Mouse (Mus musculus) liver, postnatal 0 days (tissue): ENCODE results near the gene Sf3b3. TPM values are rescaled to one million over a fixed set of nuclear protein-coding genes. Genes with fewer than 3 reads are reported as not detected.

Experiments
- ATAC-seq: fragments of 200-750 bp; cut with Nextera tagmentation; 2 replicates; pipeline ENCODE4 v1.8.0; 2017; ENCODE audit warnings: mild to moderate bottlenecking, moderate library complexity
- DNase-seq: peaks from one replicate; pipeline ENCODE4 v3.0.0-alpha.2; 2016
- H3K27ac ChIP-seq: fragments of 300-500 bp; sonication (generic); 2 replicates; pipeline ENCODE4 v1.5.1; 2014; ENCODE audit warnings: antibody characterized with exemption, moderate library complexity, mild to moderate bottlenecking, low read depth
- H3K27me3 ChIP-seq: fragments of 300-500 bp; sonication (generic); 2 replicates; pipeline ENCODE4 v1.6.1; 2014; ENCODE audit warnings: low read length, control low read depth, mixed read lengths; ENCODE audit not compliant: insufficient read depth
- H3K36me3 ChIP-seq: fragments of 300-500 bp; sonication (generic); replicated peaks from 2 replicates; pipeline ENCODE4 v1.6.1; 2014; ENCODE audit warnings: mild to moderate bottlenecking, control low read depth, low read length, moderate library complexity, mixed read lengths; ENCODE audit not compliant: insufficient read depth
- H3K4me1 ChIP-seq: fragments of 300-500 bp; sonication (generic); 2 replicates; pipeline ENCODE4 v1.6.1; 2014; ENCODE audit warnings: antibody characterized with exemption, mild to moderate bottlenecking, control low read depth; ENCODE audit not compliant: insufficient read depth
- H3K4me2 ChIP-seq: fragments of 300-500 bp; sonication (generic); 2 replicates; pipeline ENCODE4 v1.6.1; 2014; ENCODE audit warnings: low read depth, mild to moderate bottlenecking, low read length, moderate library complexity, mixed read lengths
- H3K4me3 ChIP-seq: fragments of 300-500 bp; sonication (generic); 2 replicates; pipeline ENCODE4 v1.5.1; 2014; ENCODE audit warnings: low read depth, low read length
- H3K9ac ChIP-seq: fragments of 300-500 bp; sonication (generic); replicated peaks from 2 replicates; pipeline ENCODE4 v1.6.1; 2014; ENCODE audit warnings: mild to moderate bottlenecking, moderate library complexity
- H3K9me3 ChIP-seq: fragments of 300-500 bp; sonication (generic); 2 replicates; pipeline ENCODE4 v1.6.1; 2016; ENCODE audit warnings: mild to moderate bottlenecking, control low read depth, low read length, mixed read lengths
- CTCF ChIP-seq: sonication (generic); IDR thresholded peaks from 2 replicates; pipeline ENCODE4 v1.5.1; 2016; ENCODE audit warnings: antibody characterized with exemption, low read depth
- EP300 ChIP-seq: IDR thresholded peaks from 2 replicates; pipeline ENCODE4 v1.6.1; 2016; ENCODE audit warnings: antibody characterized with exemption, low read depth, mild to moderate bottlenecking
- WGBS: fragments of 180-500 bp; shearing (Covaris S2); extraction: QIAGEN DNeasy Blood & Tissue Kit; methylation state at CpG from one replicate; pipeline ENCODE4 v1.1.7; 2014; ENCODE audit not compliant: insufficient replicate concordance; 5-methylcytosine and 5-hydroxymethylcytosine counted together
- polyA plus RNA-seq: library from polyadenylated mRNA; unstranded; fragments of >200 nt; fragmentation: Nextera tagmentation; extraction: Ambion mirVana; gene quantifications from 2 replicates; pipeline ENCODE4 v1.2.1, GENCODE M21; 2015

Sf3b3 gene
- polyA plus RNA-seq, 1 experiment from 2014 or later, result 31.2 TPM

- H3K9ac ChIP-seq, result no peak overlapping the region
- no peaks in the 10 kb centered on the region for H3K9me3 ChIP-seq
- no peak for TF ChIP-seq EP300
- TF ChIP-seq CTCF, result no peak
- no peak overlapping the region for H3K4me2 ChIP-seq
- H3K27me3 ChIP-seq, result no peaks in the 10 kb centered on the region
- H3K4me1 ChIP-seq, result no peaks in the 10 kb centered on the region
- no peaks in the 10 kb centered on the region for H3K36me3 ChIP-seq
- 78% methylated on average over 3 of the region's 3 CpGs for WGBS
- H3K27ac ChIP-seq, result no peak overlapping the region
- ATAC-seq (no peak), DNase-seq (no peak)
- H3K4me3 ChIP-seq, result no peak overlapping the region
Measured at GRCm38 (mm10) chr8:110775721-110776120, 70.9 kb downstream of the Sf3b3 start.

GRCm38 (mm10) chr8:110775316-110775715, 71.3 kb downstream of the Sf3b3 start:
- TF ChIP-seq EP300 (no peak), CTCF (peak; percentile 61)
- Histone ChIP-seq H3K27ac (no peak overlapping the region), H3K4me1 (no peaks in the 10 kb centered on the region), H3K27me3 (no peaks in the 10 kb centered on the region), H3K36me3 (no peaks in the 10 kb centered on the region), H3K9me3 (no peaks in the 10 kb centered on the region), H3K9ac (no peak overlapping the region), H3K4me2 (no peak overlapping the region), H3K4me3 (no peak overlapping the region)
- no peak for ATAC-seq
- 70% methylated on average over 8 of the region's 8 CpGs for WGBS
- peak; percentile 27 for DNase-seq

- TF ChIP-seq CTCF (no peak), EP300 (no peak)
- DNase-seq (no peak), ATAC-seq (no peak)
- Histone ChIP-seq H3K9ac (no peak overlapping the region), H3K27ac (no peak overlapping the region), H3K36me3 (no peaks in the 10 kb centered on the region), H3K4me2 (no peak overlapping the region), H3K4me1 (no peaks in the 10 kb centered on the region), H3K9me3 (no peaks in the 10 kb centered on the region), H3K4me3 (no peak overlapping the region), H3K27me3 (no peaks in the 10 kb centered on the region)
- WGBS, result 78% methylated on average over 6 of the region's 6 CpGs
Measured at GRCm38 (mm10) chr8:110774725-110775124, 71.9 kb downstream of the Sf3b3 start.

GRCm38 (mm10) chr8:110774047-110774446, 72.5 kb downstream of the Sf3b3 start:
- 68% methylated on average over 3 of the region's 3 CpGs for WGBS
- Histone ChIP-seq H3K4me1 (no peaks in the 10 kb centered on the region), H3K27me3 (no peaks in the 10 kb centered on the region), H3K27ac (no peak overlapping the region), H3K36me3 (no peaks in the 10 kb centered on the region), H3K4me3 (no peak overlapping the region), H3K9ac (no peak overlapping the region), H3K9me3 (no peaks in the 10 kb centered on the region), H3K4me2 (no peak overlapping the region)
- ATAC-seq (no peak), DNase-seq (no peak)
- TF ChIP-seq CTCF (no peak), EP300 (no peak)

- H3K27ac ChIP-seq, result no peak overlapping the region
- DNase-seq (no peak), ATAC-seq (0 out of 2 replicates have a peak, but pooled peaks have one; percentile 8)
- H3K27me3 ChIP-seq, result no peaks in the 10 kb centered on the region
- H3K4me3 ChIP-seq, result no peak overlapping the region
- H3K9ac ChIP-seq, result no peak overlapping the region
- H3K4me2 ChIP-seq, result no peak overlapping the region
- H3K36me3 ChIP-seq, result no peaks in the 10 kb centered on the region
- no peaks in the 10 kb centered on the region for H3K9me3 ChIP-seq
- no peak for TF ChIP-seq CTCF
- H3K4me1 ChIP-seq, result no peaks in the 10 kb centered on the region
- 51% methylated on average over 7 of the region's 7 CpGs for WGBS
Measured at GRCm38 (mm10) chr8:110772452-110772851, 74.1 kb downstream of the Sf3b3 start.

DNA sequence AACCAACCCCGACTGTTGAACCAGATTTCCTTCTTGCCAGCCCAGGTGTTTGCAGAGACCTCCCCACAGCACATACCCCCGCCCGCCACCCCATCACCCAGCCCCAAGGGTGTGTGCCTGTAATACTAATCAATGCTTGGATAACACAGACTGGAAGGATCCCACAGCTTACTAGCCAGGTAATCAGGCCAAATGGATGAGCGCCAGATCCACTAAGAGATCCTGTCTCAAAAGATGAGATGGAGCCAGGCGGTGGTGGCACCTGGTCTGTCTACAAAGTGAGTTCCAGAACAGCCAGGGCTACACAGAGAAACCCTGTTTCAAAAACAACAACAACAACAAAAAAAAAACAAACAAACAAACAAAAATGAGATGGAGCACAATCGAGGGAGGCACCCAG, 79.3 kb downstream of the Sf3b3 start:
- no peak overlapping the region for H3K27ac ChIP-seq
- ATAC-seq (no peak), DNase-seq (no peak)
- no peaks in the 10 kb centered on the region for H3K9me3 ChIP-seq
- H3K27me3 ChIP-seq, result no peaks in the 10 kb centered on the region
- H3K4me3 ChIP-seq, result no peak overlapping the region
- no peak overlapping the region for H3K4me2 ChIP-seq
- H3K4me1 ChIP-seq, result no peaks in the 10 kb centered on the region
- TF ChIP-seq EP300, result no peak
- no peak for TF ChIP-seq CTCF
- 80% methylated on average over 6 of the region's 6 CpGs for WGBS
- H3K36me3 ChIP-seq, result no peaks in the 10 kb centered on the region
- H3K9ac ChIP-seq, result no peak overlapping the region

DNA sequence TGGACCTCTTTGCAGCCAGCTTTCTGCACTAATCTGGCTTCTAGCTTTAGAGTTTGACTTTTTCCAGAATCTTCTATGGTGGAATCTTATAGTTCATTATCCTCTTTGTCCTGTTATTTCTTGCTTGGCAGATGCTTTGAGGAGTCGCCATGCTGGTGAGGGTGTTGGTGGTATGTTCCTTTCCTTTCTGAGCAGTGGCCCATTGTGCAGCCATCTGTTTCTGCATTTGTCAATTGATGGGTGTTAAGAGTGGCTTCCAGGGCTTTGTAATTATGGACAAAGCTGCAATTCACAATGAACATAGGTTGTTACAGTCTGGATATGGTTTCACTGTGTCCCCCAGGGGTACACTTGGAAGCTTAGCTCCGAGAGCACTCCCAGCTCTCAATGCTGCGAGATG, 81.9 kb downstream of the Sf3b3 start:
- WGBS, result 85% methylated on average over 3 of the region's 3 CpGs
- no peak overlapping the region for H3K4me2 ChIP-seq
- H3K4me3 ChIP-seq, result no peak overlapping the region
- DNase-seq (no peak), ATAC-seq (no peak)
- H3K36me3 ChIP-seq, result no peaks in the 10 kb centered on the region
- no peak overlapping the region for H3K9ac ChIP-seq
- no peaks in the 10 kb centered on the region for H3K9me3 ChIP-seq
- H3K4me1 ChIP-seq, result no peaks in the 10 kb centered on the region
- no peaks in the 10 kb centered on the region for H3K27me3 ChIP-seq
- no peak for TF ChIP-seq CTCF
- no peak overlapping the region for H3K27ac ChIP-seq
